Mouse (Mus musculus) E14TG2a.4 (cell line): ENCODE measurements around the gene Setx.

Experiments used
- CTCF ChIP-seq: conservative IDR thresholded peaks from 2 replicates; pipeline ENCODE4 v1.5.1; 2014; ENCODE audit warnings: low read length
- NANOG ChIP-seq: IDR thresholded peaks from 2 replicates; pipeline ENCODE4 v1.6.1; 2014; ENCODE audit warnings: borderline replicate concordance, low read length, mixed read lengths
- POU5F1 ChIP-seq: IDR thresholded peaks from 2 replicates; pipeline ENCODE4 v1.6.1; 2014; ENCODE audit warnings: low read length, borderline replicate concordance

DNA sequence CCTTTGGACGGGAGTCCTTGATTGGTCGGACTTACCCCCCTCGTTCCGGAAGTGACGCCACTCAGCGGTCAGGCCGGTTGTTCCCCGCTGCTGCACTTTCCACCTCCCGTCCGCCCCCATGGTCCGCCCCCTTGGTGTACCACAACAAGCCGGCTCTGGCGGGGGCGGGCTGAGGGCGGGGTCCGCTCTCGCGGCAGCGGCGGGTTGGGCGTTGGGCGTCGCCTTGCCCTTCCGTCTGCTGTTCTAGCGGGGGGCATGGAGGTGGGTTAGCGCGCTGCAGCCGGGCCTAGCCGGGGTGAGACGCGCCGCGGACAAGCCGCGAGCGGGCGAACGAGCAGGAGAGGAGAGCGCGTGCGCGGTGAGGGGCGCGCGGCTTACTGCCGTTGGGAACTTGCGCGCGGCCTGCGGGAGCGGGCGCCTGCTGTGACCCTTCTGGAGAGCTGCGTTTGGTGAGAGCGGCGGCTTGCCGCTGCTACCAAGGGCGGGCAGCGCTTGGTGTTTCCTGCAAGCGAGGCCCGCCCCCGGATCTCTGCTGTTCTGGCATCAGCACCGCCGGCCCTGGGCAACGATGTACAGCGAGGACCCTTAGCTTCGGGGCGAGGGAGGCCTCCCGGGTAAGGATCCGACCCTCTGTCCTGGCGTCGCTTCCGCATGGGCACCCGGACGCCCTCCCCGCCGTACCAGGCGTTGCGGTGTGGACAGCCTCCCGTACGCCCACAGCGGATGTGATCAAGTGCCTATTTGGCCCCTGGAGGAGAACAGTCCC, 1.1 kb downstream of the Setx start:
- TF ChIP-seq CTCF: no peak
- no peak for TF ChIP-seq NANOG
- TF ChIP-seq POU5F1: no peak
